Mouse (Mus musculus) regulatory T cell (primary cell): ENCODE results near the gene Cdc42ep4.

Experiments used
- in situ Hi-C: fragments of 300-600 bp; cut with MboI, MseI; formaldehyde crosslinking; loops from one replicate; pipeline ENCODE4 v1.15.1; 2025; ENCODE audit warnings: high pct_unique_total_duplicates

The Cdc42ep4 gene

GRCm38 (mm10) chr11:113777878-113778464 is 26.3 kb upstream of the Cdc42ep4 start:
- in situ Hi-C loops, result no loop called here

GRCm38 (mm10) chr11:113776851-113777511 is 25.3 kb upstream of the Cdc42ep4 start:
- in situ Hi-C loops, result no loop called here

GRCm38 (mm10) chr11:113774773-113775172 is 23.1 kb upstream of the Cdc42ep4 start:
- in situ Hi-C loops, result no loop called here

GRCm38 (mm10) chr11:113773191-113773590 is 21.5 kb upstream of the Cdc42ep4 start:
- in situ Hi-C loops, result no loop called here

GRCm38 (mm10) chr11:113771187-113771586 is 19.5 kb upstream of the Cdc42ep4 start:
- in situ Hi-C loops, result no loop called here

- in situ Hi-C loops, result no loop called here
Observed at GRCm38 (mm10) chr11:113768356-113768755, 16.7 kb upstream of the Cdc42ep4 start.

GRCm38 (mm10) chr11:113767285-113767684 is 15.6 kb upstream of the Cdc42ep4 start:
- in situ Hi-C loops, result no loop called here

- in situ Hi-C loops, result no loop called here
Observed at GRCm38 (mm10) chr11:113766284-113766985, 14.8 kb upstream of the Cdc42ep4 start.

- in situ Hi-C loops, result loop anchor here (5.0 kb wide), 1 partner anchor 107 kb away; no protein-coding TSS in a partner anchor
Observed at GRCm38 (mm10) chr11:113764132-113764849, 12.6 kb upstream of the Cdc42ep4 start.

GRCm38 (mm10) chr11:113763449-113763848 is 11.8 kb upstream of the Cdc42ep4 start:
- in situ Hi-C loops, result loop anchor here (5.0 kb wide), 1 partner anchor 106 kb away; no protein-coding TSS in a partner anchor

- in situ Hi-C loops, result loop anchor here (5.0 kb wide), 1 partner anchor 105 kb away; no protein-coding TSS in a partner anchor
Observed at GRCm38 (mm10) chr11:113762136-113762797, 10.6 kb upstream of the Cdc42ep4 start.

GRCm38 (mm10) chr11:113761646-113762045 is 10.0 kb upstream of the Cdc42ep4 start:
- in situ Hi-C loops, result loop anchor here (5.0 kb wide), 1 partner anchor 104 kb away; no protein-coding TSS in a partner anchor

- in situ Hi-C loops, result loop anchor here (5.0 kb wide), 1 partner anchor 103 kb away; no protein-coding TSS in a partner anchor
Observed at GRCm38 (mm10) chr11:113760476-113760875, 8.8 kb upstream of the Cdc42ep4 start.

GRCm38 (mm10) chr11:113758851-113759250 is 7.2 kb upstream of the Cdc42ep4 start:
- in situ Hi-C loops, result no loop called here

- in situ Hi-C loops, result no loop called here
Observed at GRCm38 (mm10) chr11:113756578-113756977, 4.9 kb upstream of the Cdc42ep4 start.

- in situ Hi-C loops, result no loop called here
Observed at GRCm38 (mm10) chr11:113755878-113756277, 4.2 kb upstream of the Cdc42ep4 start.

GRCm38 (mm10) chr11:113754845-113755244 is 3.2 kb upstream of the Cdc42ep4 start:
- in situ Hi-C loops, result no loop called here

GRCm38 (mm10) chr11:113752685-113753430 is 1.2 kb upstream of the Cdc42ep4 start:
- in situ Hi-C loops, result no loop called here

GRCm38 (mm10) chr11:113752158-113752661 is 529 bp upstream of the Cdc42ep4 start:
- in situ Hi-C loops, result no loop called here
